Mouse (Mus musculus) spleen, postnatal 10 days (tissue): ENCODE data around the gene Trim24.
"Not testable (repeated sequence)": the region's sequence is repeated elsewhere in the genome, so short reads cannot be mapped to it uniquely, and the experiment has no call there.

Experiments used
- DNase-seq, 2 experiments: peaks; one replicate each; pipeline ENCODE4 v3.0.0; 2021 to 2022; ENCODE audit warnings: low spot score in 2 of 2

The Trim24 gene

DNA sequence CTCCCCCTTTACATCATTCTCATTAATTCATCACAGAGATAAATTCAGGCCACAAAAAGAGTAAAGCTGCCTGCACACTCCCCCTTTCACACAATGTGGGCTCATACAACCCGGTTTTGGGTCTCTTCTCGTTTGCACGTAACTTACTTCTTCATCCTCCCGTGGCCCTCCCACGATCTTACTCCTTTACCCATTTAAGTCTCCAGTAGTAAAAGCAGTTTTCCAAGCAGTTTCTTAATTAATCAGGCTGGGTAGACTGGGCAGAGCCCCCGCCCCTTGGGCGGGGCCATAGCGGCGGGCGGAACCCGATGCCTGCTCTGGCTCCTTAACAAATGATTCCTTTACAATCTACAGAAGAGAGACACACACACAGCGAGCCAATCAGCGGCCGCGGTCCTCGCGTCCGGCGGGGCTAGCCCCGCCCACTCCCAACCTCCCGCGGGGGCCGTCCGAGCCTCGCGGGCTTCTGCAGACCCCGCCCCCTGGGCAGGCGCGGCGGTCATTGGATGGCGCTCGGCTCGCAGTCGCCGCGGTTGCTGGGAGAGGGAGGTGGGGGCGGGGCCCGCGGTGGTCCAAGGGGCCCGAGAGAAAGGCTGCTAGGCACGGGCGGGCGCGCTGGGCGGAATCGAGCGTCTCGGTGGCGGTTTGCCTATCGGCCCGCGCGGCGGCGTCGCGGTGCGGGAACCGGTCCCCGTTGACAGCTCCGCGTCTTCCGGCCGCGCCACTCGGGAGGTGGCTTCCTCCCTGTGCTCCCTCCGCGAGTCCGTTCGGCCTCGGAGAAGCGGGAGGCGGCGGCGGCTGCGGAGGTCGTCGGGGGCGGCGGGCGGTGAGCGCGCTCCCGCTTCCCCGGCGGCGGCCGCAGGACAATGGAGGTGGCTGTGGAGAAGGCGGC, at the start of gene Trim24:
Gene Trim24, plus strand, starts transcription at position 567 of the 892 bp plus-strand sequence.
- peak; percentile 88 to 96 for DNase-seq

DNA sequence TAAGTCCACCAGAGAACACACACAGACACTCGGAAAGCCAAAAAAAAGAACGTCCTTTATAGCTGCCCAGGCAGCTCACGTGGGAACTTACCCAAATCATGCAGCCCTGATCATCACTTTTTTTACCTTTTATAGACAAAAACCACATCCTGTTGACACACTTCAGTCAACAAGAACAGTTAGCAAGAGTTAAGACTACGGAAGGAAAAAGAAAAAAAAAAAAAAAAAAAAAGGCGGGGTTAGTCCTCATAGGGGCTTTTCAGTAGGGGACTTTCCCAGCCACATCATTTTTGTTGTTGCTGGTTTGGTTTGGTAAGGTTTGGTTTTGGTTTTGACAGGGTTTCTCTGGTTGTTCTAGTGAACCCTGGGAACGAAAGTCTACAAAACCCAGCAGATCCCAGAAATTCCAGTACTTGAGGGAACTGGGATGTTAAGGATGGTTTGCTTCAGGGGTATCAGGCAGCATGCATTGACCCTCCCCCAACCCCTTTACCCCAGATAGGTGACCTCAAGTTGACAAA, 49.0 kb upstream of the Trim24 start:
- DNase-seq: no peak

DNA sequence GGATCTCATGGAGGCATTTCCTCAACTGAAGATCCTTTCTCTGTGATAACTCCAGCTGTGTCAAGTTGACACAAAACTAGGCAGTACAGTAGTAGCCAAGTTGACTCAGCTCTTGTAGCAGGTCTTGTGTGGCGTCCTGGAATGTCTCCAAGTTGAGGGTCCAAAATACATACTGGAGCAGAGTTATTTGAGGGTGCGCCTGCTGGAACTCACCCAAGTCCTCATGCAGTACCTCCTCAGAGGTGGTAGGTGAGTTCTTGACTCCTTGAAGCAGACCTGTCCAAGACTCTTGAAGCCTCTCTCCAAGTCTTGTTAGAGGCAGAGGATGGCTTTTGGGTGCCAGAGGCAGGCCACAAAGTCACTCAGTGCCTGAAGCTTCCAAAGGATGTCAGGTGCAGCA, 48.2 kb upstream of the Trim24 start:
- DNase-seq: no peak

DNA sequence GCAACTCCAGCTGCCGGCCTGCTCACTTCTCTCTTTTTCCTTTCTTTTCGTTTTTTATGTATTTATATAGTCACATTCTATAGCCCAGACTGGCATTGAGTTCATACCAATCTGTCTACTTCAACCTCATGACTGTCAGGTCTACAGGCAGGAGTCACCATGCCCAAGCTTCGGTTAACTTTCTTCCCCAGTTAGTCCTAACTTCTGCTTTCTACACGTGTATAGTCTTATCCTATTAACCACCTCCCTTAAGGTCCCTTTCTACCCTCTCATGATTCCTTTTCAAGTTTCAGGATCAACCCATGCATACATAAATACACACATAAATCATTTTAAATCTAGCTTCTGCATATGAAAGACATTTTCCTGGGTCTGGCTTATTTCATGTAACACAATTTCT, 46.9 kb upstream of the Trim24 start:
- no peak for DNase-seq

DNA sequence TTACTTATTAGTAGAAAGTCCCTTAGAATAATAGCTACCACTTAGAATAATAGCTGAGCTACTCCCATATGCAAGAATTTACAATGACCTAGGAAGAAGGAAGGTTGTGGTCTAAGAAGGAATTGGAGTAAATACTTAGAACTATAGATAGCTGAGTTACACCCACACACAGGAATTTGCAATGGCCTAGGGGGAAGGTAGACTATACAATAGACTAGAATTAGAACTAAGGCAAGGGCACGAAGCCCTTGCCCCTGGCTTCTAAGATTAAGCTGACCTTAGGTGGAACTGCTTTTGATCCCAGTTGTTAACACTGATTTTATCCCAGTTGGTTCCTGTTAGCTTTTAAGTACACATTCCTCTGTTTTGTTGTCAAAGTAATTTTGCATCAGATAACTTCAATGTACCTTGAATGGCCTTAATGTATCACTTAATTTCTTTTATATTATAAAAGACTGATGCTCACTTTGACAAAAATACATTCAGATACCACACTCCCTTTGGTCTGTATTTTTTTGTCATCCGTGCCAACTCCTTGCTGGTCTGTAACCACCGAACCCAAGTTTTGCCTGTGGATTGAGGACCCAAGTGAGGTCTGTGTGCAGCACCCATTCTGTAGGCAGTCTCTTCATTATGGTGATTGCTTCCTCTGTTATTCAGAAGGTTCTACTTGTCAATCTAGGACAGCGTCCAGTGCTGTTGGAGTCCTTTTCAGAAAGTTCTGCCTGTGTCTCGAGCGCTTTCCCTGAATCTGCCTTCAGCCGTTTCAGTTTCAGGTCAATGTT, 45.1 kb upstream of the Trim24 start:
- not testable (repeated sequence) for DNase-seq

DNA sequence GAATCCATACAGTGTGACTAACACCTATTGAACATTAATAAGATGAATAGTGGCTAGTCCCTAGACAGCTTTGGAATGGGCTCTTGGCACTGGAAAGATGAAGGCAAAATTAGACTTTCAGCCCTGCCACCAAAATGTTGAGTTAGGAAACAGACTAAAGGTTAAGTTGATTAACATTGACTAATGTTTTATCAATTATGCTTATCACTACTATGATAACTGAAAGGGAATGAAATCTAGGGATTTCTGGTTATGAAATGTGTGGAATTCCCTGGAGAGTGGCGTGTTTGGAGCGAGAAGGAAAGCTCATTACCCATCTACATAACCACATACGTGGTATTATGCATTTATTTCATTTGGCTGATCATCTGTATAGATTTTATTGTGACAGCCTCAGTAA, 41.7 kb upstream of the Trim24 start:
- no peak for DNase-seq

DNA sequence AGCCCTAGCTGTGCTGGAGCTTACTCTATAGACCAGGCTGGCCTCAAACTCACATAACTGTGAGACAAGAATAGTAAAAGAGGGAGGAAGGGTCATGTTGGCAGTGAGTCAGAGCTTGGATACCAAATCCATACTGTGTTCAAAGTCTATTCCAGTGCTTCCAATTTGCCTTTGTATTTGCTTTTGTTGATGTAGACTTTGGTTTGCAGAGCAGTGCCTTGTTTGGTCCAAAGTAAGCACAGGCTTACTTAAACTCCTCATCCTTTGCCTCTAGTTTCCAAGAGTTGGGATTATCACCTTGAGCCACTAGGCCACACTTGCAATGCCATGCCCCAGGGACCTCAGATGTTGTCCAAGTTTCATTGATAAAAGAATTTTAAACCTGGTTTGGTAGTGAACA, 41.0 kb upstream of the Trim24 start:
- no peak for DNase-seq

DNA sequence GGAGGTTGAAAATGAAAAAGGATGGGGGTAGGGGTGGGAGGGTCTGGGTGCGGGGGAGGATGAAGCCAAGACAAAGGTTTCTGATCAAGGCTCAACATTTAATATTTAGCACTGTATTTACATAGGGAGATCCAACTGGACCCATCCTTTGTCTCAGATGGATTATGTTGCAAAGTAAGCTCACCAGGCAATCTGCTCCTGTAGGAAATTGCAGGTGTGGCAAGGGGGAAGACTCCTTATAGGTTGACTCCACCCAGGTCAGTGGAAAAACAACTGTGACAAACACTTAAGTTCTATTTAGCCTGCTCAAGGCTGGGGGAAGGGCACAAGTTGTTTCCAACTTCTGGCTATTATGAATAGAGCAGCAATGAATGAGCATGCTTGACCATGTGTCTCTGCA, 36.9 kb upstream of the Trim24 start:
- DNase-seq: no peak

DNA sequence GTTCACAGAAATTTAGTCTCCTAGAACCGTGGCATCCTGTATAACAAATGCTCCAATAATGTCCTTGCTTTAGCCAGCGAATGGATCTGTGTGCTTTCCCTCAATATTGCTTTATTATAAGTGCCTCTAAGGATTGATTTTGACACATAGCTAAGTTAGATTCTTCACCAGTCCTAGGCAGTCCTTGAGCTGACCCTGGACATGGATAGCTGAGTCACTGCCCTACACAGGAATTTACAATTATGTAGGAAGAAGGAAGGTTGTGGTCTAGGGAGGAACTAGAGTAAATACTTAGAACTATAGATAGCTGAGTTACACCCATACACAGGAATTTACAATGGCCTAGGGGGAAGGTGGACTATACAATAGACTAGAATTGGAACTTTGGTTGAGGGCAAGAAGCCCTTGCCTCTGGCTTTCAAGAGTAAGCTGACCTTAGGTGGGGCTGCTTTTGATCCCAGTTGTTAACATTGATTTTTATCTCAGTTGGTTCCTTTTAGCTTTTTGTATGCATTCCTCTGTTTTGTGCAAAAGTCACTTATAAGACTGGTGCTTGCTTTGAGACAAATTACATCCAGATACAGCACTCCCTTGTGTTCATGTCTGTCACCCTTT, 33.6 kb upstream of the Trim24 start:
- not testable (repeated sequence) for DNase-seq

DNA sequence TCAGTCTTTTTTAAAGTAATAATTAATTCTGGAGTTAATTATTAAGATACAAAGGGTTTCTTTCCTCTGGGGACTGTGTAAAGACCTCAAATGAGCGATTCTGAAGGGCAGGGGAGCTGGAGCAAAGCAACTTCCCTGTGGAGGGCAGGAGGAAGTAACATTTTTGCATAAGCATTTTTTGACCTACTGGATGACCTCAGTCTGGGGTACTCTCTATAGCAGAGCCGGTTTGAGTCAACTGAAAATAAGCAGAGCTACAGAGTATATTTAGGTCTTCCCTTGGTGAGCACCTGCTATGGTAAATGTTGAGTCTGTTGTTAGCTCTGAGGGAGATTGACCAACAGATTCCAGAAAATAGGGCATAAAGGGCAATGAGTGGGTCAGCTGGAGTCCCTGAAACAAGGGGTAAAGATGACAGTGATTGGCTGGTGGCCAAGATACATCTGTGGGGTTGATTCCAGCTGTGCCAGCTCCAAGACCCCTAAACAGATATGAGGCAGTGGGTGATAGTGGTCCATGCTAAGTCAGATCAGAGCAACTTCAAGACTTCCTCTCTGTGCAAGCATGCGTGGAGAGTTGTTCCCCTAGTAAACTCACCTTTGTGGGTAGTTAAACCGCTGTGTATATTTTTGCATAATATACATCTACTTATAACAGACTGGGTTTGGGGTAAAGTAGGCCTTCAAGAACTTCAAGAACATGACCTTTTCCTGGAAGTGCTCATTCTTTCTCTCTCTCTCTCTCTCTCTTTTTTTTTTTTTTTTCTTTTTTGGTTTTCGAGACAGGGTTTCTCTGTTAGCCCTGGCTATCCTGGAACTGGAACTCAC, 27.6 kb upstream of the Trim24 start:
- DNase-seq: peak in 1 of 2 experiments; percentile 29

DNA sequence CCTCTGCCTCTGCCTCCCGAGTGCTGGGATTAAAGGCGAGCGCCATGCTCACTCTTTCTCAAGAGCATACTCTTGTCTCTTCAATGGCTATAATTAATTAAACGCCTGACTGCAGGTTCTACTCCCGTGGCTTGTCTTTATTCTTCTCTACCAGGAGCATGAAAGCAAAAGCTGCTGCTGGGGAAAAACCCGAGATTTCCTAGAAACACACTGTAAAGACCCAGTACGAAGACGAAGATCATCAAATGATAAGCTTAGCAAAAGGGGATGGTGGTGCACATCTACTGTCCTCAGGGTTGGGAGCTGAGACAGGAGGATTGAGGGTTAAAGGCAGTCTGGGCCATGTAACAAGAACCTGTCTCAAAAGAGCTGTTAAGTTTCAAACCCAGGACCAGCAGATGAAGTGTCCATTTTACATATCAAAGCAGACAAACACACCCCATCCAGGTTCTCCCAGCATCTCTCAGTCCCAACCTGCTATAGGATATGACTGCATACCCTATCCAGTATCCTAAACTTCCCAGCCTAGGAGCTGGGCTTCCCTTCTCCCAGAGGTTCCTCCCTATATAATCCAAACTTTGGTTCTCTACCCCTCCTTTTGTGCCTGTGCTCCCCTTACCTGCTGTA, 26.9 kb upstream of the Trim24 start:
- no peak for DNase-seq

DNA sequence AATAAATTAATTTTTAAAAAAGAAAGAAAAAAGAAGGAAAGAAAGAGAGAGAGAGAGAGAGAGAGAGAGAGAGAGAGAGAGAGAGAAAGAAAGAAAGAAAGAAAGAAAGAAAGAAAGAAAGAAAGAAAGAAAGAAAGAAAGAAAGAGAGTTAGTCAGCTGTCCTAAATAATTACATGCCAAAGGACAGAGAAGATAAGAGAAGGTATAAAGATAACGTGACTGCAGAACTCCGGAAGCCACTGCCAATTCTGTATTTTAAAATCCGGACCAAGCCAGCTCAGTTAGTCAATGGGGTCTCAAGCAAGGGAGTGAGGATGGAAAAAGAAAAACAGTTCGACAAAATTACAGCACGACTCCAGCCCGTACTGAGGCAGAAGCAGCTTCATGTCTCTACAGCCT, 25.7 kb upstream of the Trim24 start:
- DNase-seq: not testable (repeated sequence)

DNA sequence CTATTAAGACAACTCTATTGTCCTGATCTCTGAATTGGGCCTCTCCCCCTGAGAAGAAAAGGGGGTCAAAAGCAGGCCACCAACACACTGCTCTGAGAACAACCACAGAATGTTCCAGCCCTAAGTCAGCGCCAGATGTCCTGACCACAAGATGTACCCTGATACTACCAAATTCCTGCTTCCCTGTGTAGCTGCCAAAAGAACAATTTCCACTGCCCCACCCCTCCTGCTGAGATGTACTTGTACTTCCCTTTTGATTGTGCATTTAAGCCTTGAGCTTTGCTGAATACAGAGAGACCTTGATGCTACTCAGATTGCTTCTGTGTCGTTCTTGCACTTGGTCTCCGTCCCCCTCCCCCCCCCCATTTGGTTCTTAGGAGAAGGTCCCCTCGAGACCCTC, 23.1 kb upstream of the Trim24 start:
- not testable (repeated sequence) for DNase-seq

DNA sequence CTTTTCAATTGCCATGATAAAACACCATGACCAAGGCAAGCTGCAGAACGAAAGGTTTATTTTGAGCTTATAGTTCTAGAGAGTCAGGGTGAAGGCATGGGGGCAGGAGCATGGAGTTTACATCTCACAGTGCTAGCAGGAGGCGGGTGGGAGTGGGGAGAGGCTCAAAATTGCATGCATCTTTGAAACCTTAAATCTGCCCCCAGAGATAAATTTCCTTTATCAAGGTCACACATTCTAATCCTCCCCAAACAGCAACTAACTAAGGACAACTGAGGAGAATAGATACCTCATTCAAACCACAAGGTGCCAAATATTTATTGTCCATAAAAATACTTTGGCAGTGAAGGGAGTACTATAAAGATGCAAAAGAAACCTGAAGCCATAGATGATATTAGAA, 19.3 kb upstream of the Trim24 start:
- no peak for DNase-seq

DNA sequence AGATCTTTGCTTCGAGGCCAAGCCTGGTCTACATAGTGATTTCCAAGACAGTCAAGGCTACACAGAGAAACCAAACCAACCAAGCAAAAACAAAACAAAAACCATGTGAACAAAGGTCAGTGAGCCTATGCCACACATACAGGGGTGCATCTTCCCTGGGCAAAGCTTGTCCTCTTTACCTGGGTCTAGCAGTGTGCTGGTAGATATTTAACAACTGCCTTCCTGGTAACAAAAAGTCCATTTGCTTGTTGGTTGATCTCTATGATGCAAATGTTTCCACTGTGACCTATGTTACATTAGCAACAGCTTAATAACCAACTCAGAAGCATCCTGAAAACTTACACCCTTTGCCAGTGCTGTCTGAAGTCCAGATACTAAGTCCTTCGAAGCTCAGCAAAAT, 17.3 kb upstream of the Trim24 start:
- no peak for DNase-seq

DNA sequence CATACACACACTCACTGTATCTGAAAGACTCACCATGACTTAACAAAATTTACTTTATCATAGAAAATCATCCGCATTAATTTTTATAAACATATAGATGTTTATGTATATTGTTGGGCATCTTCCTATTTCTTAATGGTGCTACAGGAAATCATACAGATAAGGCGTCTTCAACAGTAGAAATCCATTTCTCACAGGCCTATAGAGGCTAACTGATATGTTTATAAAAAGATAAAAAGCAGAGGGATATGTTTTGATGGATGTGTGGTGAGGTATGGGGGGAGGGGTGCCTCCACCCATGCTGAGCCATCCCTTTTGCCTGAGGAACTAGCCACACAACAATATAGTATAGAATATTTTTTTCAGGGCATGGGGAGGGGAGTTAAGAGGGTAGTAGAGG, 15.2 kb upstream of the Trim24 start:
- no peak for DNase-seq

DNA sequence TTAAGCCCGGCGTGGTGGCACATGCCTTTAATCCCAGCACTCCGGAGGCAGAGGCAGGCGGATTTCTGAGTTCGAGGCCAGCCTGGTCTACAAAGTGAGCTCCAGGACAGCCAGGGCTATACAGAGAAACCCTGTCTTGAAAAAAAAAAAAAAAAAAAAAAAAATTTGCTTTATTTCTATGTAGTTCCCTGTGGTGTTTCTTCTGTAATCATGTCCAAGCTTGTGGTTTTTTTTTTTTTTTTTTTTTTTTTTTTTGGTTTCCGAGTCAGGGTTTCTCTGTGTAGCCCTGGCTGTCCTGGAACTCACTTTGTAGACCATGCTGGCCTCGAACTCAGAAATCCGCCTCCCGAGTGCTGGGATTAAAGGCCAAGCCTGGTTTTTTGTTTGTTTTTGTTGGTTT, 14.3 kb upstream of the Trim24 start:
- DNase-seq: not testable (repeated sequence)

DNA sequence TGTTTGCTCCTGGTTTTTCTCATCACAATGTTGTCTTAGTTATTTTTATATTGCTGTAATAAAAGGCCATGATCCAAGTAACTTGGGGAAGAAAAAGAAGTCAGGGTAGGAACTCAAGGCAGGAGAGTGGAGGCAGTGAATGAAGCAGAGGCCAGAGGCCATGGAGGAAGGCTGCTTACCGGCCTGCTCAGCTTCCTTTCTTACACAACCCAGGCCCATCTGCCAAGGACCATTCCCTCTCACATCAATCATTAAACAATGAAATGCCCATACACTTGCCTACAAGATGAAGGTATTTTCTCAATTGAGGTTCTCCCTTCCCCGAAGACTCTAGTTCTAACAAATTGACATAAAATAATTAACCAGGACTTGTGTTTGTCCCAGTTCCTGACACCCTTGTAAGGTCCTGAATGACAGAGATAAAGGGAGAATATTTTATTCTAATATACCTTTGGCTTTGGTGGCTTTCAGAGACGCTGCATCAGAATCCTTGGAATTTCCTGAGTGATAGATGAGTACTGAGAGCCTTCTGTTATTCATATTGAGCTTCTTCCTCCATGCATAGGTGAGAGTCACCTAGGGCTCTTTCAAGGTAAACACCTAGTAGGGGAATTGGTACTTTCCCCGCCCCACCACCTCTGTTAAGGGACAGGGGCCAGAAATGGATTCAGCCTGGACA, 13.3 kb upstream of the Trim24 start:
- no peak for DNase-seq

DNA sequence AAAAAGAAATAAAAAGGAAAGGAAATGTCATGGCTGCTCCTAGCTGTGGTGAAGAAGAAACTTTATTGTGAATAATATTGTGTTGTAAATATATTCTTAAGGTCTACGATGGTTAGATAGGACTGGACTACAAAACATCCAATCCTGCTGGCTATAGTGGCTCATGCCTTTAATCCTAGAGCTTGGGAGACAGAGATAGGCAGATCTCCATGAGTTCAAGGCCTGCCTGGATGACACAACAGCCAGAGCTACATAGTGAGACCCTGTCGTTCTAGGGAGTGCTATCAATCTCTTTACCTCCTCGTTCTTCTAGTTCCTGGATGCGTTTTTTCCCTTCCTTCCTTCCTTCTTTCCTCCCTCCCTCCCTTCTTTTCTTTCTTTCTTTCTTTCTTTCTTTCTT, 12.5 kb upstream of the Trim24 start:
- DNase-seq: no peak

DNA sequence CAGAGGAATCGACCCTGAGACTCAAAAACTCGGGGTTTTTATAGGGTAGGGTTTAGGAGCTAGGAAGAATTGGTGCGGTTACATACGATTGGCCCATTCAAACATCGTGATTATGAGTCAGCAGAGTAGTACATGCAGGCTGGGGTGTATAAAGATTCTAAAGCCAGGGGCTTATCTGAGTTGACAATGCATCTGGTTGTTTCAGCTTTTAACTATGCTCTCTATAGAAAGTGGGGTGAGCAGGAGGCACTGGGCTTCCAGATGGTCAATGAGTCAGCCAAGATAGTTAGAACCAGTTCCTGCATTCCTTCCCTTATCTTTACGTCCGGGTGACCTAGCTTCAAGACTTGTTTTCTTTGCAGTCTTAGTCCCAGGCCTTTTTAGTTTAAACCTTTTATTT, 7.7 kb upstream of the Trim24 start:
- no peak for DNase-seq
